Mouse (Mus musculus) frontal cortex, postnatal 10 days (tissue): Measurements from ENCODE around the gene Zcchc2.

Experiments
- DNase-seq, 2 experiments: peaks; one replicate each; pipeline ENCODE4 v3.0.0; 2022; ENCODE audit warnings: low spot score in 2 of 2, mixed read lengths in 1 of 2

The Zcchc2 gene

DNA sequence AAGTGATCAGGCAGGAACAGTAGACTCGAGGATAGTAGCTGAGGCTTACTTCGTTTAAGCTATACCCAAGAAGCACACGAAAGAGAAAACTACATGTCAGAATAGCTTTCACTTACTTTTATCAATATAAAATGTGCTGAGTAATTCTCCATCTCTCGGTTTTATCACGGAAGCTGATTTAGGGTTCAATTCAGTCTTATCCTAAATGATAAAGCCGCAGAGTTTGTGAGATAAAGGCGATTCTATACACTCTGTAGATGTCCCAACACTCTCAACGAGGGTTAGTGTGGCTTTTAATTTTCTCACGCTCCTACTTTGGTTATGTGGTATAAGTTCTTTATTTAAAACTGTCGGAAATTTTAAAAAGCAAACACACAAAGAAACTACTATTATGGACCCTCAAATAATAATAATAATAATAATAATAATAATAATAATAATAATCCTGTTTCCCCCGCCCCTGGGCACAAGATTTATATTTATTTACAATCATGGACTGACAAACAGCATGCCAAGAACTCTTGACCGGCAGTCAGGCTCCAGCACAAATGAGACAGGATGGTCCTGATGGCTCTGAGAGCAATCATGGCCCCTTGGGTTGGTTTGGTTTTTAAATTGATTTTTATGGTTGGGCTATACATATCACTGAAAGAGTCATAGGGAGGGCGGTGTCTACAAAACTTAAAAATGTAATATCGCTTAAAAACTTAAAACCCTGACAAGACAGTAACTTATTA, 1.1 kb upstream of the Zcchc2 start:
- DNase-seq = no peak

DNA sequence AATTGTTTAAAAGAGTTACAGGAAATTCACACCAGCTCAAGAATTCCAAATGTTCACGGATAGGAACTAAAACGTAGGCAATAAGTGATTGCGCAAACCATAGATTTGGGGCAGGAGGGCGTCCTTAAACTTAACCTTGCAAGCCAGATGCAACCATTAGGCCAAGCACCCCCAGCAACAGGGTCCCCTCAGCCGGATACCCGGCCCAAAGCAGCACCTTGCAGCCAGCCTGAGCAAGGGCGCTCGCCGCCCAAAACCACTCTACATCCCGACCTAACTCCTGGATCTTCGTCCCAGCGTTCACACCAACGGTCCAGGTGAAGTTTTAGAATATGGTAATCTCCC, 594 bp upstream of the Zcchc2 start:
- no peak for DNase-seq

DNA sequence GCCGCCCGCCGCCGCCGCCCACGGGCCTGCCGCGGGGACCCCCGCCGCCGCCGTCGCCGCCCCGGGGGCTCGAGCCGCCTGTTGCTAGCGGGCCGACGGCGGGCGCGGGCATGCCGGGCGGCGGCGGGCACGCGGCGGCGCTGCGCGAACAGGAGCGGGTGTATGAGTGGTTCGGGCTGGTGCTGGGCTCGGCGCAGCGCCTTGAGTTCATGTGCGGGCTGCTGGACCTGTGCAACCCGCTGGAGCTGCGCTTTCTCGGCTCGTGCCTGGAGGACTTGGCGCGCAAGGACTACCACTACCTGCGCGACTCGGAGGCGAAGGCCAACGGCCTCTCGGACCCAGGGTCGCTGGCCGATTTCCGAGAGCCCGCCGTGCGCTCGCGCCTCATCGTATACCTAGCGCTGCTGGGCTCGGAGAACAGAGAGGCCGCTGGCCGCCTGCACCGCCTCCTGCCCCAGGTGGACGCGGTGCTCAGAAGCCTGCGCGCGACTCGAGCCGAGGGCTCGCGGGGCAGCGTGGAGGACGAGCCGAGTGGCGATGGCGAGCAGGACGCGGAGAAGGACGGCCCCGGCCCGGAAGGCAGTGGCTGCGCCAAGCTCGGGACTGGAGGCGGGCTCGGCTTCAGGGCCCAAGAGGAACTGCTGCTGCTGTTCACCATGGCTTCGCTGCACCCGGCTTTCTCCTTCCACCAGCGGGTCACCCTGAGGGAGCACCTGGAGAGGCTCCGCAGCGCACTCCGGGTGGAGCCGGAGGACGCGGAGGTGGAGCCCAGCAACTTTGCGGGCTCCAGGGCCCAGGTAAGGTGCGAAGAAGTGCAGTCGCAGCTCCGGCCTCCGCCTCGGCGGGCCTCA, 930 bp downstream of the Zcchc2 start:
- peak; percentile 40 to 64 for DNase-seq

DNA sequence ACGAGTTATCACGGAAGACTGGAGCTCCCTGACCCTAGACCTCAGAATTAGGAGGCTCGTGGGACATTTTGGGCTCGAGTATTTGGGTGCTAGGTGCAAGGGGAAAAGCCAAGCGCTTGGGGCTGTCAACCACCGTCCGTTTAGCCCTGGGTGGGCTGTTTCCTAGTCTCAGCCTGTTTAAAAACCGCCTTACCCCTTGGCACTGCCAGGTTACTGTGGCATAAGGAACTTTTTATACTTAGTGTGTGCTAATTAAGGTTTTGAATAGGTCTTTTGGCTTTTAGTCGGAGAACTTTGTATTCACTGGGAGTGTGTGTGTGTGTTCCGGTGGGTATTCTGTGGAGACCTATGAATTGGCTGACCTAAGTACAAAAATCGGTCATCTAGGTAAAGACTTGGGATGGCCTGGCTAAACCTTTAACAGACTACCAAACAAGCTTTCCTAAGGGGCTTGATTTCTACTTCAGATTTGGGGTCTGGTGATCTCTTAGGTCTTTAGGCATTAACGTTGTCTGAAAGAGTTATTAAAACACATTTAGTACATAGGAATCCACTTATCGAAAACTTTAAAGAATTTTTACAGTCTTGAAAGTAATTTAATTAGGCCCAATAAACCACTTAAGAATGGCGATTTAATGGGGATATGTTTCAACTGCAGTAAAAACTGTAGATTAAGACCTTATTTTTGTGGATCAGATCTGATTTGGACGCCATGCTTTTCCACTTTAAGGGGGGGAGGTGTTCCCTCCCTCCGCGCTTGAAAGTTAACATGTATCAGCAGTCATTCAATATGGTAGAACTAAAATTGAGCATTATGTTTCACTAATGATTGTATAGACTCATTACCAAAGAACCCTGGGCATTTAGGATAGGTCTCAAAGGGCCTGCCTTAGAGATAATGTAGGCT, 2.0 kb downstream of the Zcchc2 start:
- DNase-seq = no peak

DNA sequence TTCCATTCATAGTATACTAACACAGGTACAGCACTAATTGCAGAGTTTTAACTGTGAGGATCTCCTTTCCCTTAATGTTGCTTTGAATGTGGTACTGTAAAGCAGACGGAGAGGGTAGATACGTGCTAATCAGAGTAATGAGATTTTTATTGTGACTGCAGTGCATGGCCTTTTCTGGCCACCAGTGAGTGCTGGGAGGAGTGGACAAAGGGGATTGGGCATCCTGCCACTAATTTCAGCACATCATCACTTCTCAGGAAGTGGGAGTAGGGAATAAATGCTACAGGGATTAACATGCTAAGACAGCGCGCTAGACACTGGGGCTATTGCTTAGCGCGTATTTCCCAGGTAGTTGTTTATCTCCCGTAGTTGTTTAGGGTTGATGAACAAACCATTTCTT, 3.0 kb downstream of the Zcchc2 start:
- DNase-seq = no peak

DNA sequence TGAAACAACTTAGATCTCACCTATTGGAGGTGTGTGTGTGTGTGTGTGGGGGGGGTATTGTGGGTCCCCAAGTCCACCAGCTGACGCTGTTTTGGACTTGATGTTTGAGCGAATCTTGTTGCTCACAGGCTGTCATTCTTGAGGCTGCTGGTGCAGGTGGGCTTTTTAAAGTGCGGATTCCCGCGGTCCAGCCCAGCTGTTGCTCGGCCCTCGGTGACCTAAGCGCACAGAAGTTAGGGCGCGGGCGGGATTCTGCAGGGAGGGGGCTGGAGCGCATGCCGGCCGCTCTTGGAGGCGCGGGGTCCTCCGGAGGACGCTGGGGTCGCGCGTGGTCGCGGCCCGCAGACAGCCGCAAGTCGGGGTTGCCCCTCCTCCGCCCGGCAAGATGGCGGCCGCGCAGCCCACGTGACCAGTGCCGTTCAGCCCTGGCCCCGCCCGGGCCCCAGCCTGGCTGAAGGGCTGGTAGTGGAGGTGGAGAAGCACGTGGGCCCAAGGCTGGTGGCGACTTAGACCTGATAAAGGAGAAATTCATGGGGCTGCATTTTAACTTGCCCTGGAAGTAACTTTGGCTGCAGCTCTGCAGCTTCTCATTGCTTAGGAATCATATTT, 3.5 kb downstream of the Zcchc2 start:
- DNase-seq = peak; percentile 63 to 84

DNA sequence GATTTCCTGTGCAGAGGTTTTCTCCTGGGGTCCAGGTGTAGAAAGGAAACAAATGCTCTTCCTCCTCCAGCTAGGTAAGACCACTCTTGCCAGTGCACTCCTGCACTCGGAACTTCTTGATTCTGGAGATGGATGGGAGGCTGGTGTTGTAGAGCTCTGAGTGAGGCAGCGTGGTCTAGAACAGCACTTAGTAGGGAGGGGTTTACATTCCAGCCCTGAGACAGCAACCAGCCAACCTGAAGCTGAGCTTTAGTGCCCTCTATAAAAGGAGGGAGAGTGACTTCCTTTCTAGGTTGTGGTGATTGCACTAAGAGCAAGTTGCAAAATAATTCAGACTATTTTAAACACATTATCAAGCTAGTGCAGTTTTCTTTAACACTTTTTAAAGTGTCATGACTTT, 5.8 kb downstream of the Zcchc2 start:
- no peak for DNase-seq

DNA sequence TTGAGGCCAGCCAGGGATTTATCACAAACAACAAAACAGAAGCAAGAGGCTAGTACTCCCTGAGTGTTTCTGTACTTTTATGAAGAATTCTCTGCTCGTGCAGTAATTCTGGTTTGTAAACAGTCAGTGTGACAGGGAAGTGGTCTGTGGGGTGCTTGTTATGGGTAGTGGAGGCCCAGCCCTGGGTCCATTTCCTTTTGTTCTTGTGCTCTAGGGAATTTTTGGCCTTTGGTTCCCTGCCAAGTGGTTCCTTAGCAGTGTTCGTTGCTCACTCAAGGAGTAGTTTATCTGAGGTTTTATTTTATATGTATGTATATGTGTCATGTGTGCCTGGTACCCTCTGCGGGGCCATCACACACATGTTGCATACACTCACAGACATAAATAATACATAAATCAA, 7.1 kb downstream of the Zcchc2 start:
- no peak for DNase-seq

DNA sequence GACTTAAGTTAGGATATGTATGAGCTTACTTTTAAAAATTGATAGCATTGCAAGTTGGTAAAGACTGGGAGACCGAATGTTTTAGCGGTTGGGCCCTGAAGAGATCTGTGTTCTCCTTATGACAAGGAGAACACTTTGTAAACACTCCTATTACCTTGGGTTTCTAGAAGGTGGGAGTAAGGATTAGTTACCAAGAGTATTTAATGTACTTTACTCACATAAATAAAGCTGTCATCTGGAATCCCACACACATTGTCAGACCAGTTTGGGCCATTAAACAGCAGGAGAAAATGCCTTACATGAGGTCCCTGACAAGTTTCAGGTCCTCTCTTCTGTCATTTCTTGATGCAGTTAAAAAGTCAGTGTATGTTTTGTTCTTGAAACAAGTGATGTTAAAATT, 9.6 kb downstream of the Zcchc2 start:
- DNase-seq = no peak

DNA sequence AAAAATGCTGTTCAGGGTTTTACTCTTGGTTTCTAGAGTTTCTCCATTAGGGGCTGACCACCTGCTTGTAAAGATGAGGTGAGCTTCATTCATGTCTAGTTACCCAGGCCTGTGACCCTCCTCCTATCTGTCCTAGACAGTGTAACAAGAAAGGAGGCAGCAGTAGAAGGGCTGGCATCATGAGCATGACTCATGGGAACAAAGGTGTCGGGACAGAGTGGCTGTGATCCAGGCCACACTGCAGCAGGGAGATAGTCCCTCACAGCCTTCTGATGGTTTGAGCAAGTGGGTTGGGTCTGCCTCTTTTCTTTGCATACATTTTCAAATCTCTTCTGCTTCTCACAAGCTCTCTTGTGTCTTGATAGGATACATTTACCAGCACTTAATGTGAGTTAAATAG, 17.4 kb downstream of the Zcchc2 start:
- DNase-seq = no peak

DNA sequence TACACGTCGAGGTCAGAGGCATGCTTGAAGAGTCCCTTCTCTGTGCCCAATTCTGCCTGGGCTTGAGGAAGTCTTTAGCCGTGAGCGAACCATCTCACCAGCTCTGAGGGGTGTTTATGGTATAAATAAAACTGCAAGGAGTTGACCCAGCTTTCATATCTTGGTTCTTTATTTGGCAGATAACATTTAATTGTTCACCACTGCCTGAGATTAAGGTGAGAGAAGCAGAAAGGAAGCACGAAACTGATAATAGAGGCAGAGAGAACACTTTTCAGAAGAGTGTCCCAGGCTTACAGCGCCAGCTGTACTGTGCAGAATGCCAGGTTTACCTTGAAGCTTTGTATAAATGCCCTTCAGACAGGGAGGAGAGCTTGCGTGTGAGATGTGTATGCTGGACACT, 20.9 kb downstream of the Zcchc2 start:
- DNase-seq = no peak

DNA sequence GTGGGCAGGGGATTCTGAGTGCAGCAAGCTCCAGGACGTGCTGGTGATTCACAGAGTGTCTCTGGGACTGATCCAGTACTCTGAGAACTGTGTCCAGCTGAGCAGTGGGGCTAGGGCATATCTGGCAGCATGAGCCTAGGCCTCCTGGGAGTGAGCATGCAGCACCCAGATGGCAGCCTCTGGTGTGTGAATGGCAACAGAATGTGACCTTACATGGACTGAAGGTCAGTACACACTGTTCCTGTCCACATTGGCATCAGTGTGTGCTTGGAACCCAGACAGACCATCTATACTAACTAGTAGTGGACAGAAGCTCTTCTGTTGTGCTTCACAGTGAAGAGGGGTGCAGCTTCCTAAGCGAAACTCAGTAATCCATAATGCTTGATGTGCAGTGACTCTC, 23.6 kb downstream of the Zcchc2 start:
- no peak for DNase-seq

DNA sequence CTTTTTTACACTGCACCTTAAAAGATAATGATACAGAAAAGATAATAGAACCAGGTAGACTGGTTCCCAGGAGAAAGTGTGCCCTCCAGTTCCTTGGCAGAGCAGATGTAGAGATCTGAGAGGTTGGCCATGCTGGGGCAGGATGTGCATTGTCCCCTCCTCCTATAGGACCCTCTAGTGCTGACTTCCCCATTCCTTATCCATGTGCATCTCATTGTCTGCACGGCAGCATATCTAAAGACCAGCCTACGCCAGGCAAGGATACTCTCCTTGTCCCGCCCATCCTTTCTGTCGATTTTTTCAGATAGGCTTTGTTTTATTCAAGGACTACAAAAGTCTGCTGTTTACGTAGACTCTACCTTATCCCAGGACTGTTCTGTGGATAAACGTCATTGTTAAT, 26.1 kb downstream of the Zcchc2 start:
- DNase-seq = no peak

DNA sequence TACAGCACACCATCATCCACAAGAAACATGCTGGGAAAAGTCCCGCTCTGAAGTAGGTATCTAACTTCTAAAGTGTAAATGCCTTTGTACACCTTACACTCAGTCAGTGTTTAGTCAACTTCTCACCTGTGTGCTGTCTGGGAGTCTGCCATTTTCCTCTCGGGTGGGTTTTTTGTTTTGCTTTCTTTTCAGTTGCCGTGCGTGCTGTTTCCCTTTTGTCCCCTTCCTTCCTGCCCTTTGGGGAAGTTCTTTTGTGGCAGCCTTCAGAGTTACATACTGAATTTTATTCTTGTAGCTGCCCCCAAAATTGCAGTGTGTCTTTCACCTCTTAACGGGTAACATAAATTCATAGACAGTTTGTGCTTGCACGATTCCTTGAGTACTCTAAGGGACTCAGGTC, 29.6 kb downstream of the Zcchc2 start:
- no peak for DNase-seq

DNA sequence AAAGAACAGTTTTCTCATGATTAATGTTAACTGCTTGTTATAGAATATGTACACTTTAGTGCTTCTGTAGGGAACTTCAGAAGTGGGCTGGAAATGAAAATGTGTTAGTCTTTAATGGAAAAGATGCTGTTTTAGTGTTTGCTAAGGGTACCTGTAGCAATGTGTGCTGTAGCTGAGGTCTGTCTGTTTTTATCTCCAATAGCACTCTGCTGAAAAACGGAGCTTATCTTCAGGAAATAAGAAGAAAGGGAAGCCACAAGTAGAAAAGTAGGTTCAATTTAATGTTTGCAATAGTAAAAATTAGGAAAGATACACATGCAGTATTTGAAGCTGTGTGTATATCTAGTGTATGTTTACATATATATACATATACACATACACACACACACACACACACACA, 32.8 kb downstream of the Zcchc2 start:
- no peak for DNase-seq

DNA sequence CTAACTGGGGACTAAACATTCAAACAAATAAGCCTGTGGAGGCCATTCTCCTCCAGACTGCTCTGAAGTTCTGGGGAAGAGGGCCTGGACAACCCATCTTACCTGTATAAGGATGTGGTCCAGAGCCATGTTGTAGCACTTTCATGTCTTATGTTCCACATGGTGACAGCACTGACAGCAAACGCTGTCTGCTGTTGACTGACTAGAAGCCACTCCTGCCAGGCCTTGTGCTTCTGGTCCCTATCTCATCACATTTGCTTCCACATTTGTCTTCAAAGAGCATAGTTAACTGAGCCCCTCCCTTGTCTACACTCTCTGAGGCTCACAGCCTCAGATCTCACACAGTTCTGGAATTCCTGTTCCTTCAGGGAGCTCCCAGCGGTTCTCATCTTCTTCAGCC, 34.0 kb downstream of the Zcchc2 start:
- no peak for DNase-seq

DNA sequence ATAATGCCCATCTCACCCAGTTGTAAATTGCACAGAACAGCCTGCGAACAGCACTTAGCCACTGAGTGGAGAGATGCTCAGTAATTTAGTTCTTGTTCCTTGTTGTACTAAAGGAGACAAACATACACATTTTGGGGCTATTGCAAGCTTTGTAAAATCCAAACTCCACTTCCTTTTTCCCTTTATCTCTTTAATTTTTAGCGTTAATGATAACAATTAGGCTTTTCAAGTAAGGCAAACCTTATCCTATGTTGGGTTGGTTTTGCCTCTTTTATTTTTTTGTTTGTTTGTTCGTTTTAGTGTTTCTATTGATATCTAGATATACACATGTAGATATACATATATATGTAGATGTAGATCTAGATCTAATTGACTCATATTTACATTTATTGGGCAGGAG, 34.6 kb downstream of the Zcchc2 start:
- DNase-seq = no peak

DNA sequence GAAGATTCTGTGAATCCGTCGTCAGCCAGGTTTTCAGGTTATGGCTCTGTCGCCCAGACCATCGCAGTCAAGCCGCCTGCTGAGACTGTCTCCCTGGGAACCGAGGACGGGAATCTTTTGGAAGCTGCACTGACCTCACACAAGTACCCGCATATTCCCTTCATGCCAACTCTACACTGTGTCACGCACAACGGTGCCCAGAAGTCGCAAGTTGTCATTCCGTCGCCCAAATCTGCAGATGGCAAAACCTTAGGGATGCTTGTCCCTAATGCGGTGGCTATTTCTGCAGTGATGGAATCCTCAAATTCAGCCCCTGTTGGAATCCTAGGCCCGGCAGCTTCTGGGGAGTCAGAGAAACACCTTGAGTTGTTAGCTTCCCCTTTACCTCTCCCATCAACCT, 39.6 kb downstream of the Zcchc2 start:
- DNase-seq = no peak

DNA sequence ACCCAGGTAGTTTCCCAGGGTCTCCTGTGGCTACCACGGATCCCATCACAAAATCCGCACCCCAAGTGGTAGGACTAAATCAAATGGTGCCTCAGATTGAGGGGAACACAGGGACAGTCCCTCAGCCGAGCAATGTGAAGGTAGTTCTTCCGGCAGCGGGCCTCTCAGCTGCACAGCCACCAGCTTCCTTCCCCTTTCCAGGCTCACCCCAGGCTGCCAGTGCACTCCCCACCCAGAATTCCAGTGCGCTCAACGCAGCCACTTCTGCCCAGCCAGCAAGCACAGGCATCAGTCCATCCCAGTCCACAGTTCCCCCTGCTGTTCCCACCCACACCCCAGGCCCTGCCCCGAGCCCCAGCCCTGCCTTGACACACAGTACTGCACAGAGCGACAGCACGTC, 40.1 kb downstream of the Zcchc2 start:
- DNase-seq = no peak

DNA sequence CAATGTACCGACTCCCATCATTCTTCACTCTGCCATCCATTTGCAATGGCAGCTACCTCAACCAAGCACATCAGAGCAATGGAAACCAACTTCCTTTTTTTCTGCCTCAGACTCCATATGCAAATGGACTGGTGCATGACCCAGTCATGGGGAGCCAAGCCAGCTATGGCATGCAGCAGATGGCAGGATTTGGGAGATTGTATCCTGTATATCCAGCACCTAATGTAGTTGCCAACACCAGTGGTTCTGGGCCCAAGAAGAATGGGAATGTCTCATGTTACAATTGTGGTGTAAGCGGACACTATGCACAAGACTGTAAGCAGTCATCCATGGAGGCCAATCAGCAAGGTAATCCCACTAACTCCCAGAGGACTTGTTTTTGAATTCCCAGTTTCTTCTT, 40.7 kb downstream of the Zcchc2 start:
- no peak for DNase-seq

DNA sequence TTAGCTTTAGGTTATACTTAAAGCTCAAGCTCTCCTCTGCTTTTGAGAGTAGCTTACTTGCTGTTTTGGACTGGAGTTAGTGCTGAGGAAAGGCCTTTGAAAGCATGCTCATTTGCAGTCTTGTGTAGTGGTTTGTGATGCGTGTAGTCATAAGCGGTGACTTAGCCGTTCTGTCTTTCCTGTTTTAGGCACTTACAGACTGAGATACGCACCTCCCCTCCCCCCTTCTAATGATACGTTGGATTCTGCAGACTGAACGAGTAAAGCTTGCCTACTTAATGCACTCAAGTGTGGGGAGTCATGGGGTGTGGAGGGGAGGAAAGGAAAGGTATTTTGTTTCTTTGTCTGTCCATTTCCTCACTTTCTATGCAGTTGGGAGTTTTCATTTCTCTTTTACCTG, 41.7 kb downstream of the Zcchc2 start:
- no peak for DNase-seq

DNA sequence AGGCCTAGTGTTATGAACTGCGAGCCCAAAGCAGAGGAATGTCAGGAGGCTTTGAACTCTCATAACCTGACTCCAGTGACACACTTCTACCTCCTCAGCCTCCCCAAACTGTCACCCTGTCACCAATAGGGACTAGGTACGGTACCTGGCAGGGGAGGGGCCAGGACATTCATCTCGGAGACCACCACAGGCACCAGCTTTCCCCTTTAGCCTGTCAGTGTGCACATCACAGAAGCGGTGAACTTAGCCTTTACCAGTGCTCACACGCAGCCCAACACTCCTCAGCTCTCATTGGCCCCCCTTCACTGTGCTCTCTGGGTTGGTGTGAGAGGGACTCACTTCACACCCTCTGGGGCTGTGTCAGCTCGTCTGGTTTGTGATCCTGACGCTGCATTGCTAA, 44.6 kb downstream of the Zcchc2 start:
- no peak for DNase-seq
